Mouse (Mus musculus) E14TG2a.4 (cell line): ENCODE results near the gene Sik1.

ENCODE experiments used
- H3K27me3 ChIP-seq: 2 replicates; pipeline ENCODE4 v1.6.1; 2014; ENCODE audit warnings: low read length, control low read depth; ENCODE audit not compliant: insufficient read depth
- H3K36me3 ChIP-seq: 2 replicates; pipeline ENCODE4 v1.6.1; 2014; ENCODE audit warnings: low read length, control low read depth; ENCODE audit not compliant: insufficient read depth
- H3K4me1 ChIP-seq: replicated peaks from 2 replicates; pipeline ENCODE4 v1.6.1; 2014; ENCODE audit warnings: low read depth, low read length, control low read depth
- H3K4me3 ChIP-seq: replicated peaks from 2 replicates; pipeline ENCODE4 v1.5.1; 2014; ENCODE audit warnings: mild to moderate bottlenecking, low read length
- H3K9me3 ChIP-seq: 2 replicates; pipeline ENCODE4 v1.6.1; 2014; ENCODE audit warnings: low read length, control low read depth
- CTCF ChIP-seq: conservative IDR thresholded peaks from 2 replicates; pipeline ENCODE4 v1.5.1; 2014; ENCODE audit warnings: low read length
- NANOG ChIP-seq: IDR thresholded peaks from 2 replicates; pipeline ENCODE4 v1.6.1; 2014; ENCODE audit warnings: borderline replicate concordance, low read length, mixed read lengths
- POU5F1 ChIP-seq: IDR thresholded peaks from 2 replicates; pipeline ENCODE4 v1.6.1; 2014; ENCODE audit warnings: low read length, borderline replicate concordance

Gene Sik1

DNA sequence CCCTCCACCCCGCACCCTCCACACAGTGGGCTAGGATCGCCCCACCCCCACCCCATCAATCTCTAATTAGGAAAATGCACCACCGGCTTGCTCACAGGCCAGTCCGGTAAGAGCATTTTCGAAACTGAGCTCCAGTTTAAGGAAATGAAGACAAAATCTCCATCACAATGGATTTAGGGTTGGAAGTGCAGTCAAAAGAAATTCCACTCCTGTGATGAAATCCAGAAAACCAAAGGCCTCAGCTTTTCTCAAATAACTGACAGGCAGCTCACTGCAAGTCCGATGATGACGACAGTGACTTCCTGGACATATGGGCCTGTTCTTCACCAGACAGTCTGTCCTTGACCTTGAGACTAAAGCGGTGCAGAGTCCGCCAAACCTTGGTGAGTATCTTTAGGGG is 36.2 kb downstream of the Sik1 start:
- TF ChIP-seq POU5F1 (no peak), CTCF (no peak), NANOG (no peak; the same call in 1 of the 2 replicates)
- H3K4me1 ChIP-seq: peaks cover 83% of the 10 kb centered on the region
- H3K4me3 ChIP-seq: peak overlapping the region; percentile 67
- no peaks in the 10 kb centered on the region for H3K9me3 ChIP-seq
- peaks cover 17% of the 10 kb centered on the region for H3K36me3 ChIP-seq
- no peaks in the 10 kb centered on the region for H3K27me3 ChIP-seq

DNA sequence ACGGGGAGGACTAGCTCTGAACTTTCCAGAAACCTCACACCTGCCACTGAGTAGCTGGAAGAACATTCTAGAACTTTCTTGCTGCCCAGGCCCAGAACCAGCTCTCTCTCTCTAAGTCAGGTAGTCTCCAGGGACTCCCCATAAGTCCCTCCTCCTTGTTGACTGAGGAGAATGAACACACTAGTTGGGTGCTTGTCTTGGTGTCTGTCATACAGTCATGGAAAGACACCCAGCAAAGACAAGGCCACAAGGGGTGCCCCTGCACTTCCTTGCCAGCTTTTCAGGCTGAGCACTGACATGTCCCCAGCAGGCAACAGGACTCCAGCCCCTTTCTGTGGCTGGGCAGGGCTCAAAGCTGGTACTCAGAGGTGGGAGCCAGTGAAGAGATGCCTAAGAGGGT is 37.8 kb downstream of the Sik1 start:
- Histone ChIP-seq H3K36me3 (peaks cover 3% of the 10 kb centered on the region; the same call in 1 of the 2 replicates), H3K27me3 (no peaks in the 10 kb centered on the region), H3K9me3 (no peaks in the 10 kb centered on the region), H3K4me1 (peaks cover 86% of the 10 kb centered on the region), H3K4me3 (no peak overlapping the region)
- TF ChIP-seq POU5F1 (no peak), CTCF (no peak), NANOG (no peak)

DNA sequence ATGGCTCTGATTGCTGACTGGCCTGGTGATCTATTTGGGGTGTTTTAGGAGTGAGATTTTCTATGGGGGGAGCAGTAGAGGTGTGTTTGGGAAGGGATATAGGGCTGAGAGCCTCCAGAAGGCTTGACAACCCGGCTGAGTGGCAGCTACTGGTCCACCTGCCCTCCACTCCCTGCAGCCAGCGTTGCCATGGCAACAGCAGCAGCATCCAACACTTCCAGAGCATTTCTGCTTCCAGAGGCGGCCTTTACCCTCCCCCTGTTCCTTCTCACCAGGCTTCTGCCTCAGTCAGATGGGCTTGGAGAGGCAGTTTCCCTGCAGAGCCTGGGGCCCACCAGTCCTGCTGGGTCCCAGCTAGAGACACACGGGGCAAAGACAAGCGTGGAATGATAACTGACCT is 38.4 kb downstream of the Sik1 start:
- no peak for TF ChIP-seq NANOG
- TF ChIP-seq POU5F1: no peak
- TF ChIP-seq CTCF: no peak

DNA sequence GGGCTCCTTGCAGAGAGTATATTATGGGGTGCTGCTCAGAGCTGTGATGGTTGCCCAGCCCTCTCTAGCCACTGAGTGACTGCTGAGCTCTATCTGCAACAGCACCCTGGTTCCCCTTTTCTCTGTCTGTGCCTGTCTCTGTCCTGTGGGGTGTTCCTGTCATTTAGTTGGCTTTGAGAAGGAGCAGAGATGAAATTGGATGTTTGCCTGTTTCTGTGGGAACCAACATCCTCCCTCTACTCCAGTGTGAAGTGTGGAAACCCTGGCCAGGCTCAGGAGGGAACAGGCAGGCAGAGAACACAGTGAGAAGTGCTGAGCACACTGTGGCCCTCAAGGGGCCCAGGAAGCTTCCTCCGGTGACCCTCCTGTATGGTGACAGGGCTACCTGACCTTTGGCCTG is 40.8 kb downstream of the Sik1 start:
- TF ChIP-seq POU5F1 (no peak), NANOG (no peak), CTCF (no peak)
- H3K4me1 ChIP-seq: peaks cover 85% of the 10 kb centered on the region
- no peaks in the 10 kb centered on the region for H3K36me3 ChIP-seq
- no peak overlapping the region for H3K4me3 ChIP-seq
- no peaks in the 10 kb centered on the region for H3K9me3 ChIP-seq
- no peaks in the 10 kb centered on the region for H3K27me3 ChIP-seq

More for the DNA sequence above, 38.4 kb downstream of the Sik1 start:
- Histone ChIP-seq H3K9me3 (no peaks in the 10 kb centered on the region), H3K4me1 (peaks cover 89% of the 10 kb centered on the region), H3K4me3 (no peak overlapping the region), H3K36me3 (peaks cover 3% of the 10 kb centered on the region; the same call in 1 of the 2 replicates), H3K27me3 (no peaks in the 10 kb centered on the region)

DNA sequence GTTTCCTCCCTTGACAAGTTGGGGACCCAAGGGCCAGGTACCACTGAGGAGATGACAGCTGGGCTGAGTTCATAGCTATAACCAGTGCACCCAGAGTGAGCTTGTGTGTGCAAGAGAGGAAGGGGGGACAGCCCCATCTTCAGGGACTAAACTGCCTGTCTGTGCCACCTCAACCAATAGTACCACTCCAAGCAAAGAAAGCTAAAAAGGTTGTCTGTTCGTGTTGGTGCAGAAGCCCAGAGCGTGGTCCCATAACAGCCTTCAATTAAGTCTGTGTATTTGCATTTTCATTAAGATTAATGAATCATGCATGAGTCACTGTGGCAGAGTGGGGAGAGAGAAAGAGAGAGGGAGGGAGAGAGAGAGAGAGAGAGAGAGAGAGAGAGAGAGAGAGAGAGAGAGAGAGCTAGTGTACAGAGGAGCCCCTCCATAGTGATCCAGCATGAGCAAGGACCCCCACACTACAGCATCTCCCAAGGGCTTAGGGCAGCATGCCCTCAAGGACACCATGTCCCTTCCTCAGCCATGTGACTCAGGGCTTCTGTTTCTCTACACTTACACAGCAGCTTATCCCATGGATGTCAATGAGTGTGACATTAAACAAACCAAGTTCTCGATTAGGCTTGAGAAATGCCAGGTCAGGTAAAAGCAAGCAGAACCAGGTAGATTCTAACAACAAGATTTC is 41.5 kb downstream of the Sik1 start:
- Histone ChIP-seq H3K4me1 (peaks cover 86% of the 10 kb centered on the region), H3K27me3 (no peaks in the 10 kb centered on the region), H3K4me3 (no peak overlapping the region), H3K36me3 (no peaks in the 10 kb centered on the region), H3K9me3 (no peaks in the 10 kb centered on the region)
- TF ChIP-seq CTCF (no peak), NANOG (no peak), POU5F1 (no peak)

DNA sequence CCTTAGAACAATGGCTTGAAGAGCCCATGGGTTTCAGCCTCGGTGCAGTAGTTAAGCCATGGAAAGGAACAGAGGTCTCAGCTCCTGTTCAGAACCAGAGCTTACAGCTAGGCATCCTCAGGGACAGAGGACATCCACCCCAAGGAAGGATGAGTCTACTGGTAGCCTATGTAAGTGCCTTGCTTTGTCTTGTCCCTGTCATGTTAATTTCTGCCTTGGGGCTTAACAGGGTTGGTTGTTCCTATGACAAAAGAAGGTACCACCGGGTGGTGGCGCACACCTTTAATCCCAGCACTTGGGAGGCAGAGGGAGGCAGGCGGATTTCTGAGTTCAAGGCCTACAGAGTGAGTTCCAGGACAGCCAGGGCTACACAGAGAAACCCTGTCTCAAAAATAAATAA is 44.3 kb downstream of the Sik1 start:
- Histone ChIP-seq H3K4me1 (peaks cover 85% of the 10 kb centered on the region), H3K27me3 (no peaks in the 10 kb centered on the region), H3K4me3 (peak overlapping the region; percentile 52), H3K9me3 (no peaks in the 10 kb centered on the region), H3K36me3 (no peaks in the 10 kb centered on the region)
- peak; percentile 62; the same call in 1 of the 2 replicates for TF ChIP-seq NANOG
- no peak for TF ChIP-seq CTCF

DNA sequence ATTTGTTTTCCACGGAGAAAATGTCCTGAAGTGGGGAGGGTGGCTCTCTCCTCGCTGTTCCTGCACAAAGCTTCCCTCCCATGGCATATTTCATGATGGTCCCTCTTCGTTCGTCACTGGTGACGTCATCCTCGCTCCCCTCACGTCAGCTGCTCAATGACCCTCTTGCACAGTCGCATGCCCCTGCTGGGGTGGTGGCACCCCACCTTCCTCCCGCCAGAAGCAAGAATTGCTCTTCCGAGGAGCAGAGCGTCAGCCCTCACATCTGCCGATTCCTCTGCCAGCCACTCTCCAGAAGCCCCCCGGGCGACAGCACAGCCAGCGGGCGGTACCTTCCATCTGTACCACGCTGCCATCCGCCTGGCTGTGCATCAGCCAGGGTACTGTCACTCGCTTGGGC is 45.7 kb downstream of the Sik1 start:
- no peaks in the 10 kb centered on the region for H3K27me3 ChIP-seq
- H3K36me3 ChIP-seq: no peaks in the 10 kb centered on the region
- TF ChIP-seq CTCF (no peak), POU5F1 (no peak), NANOG (no peak)
- H3K9me3 ChIP-seq: no peaks in the 10 kb centered on the region
- peaks cover 87% of the 10 kb centered on the region for H3K4me1 ChIP-seq
- peak overlapping the region; percentile 52 for H3K4me3 ChIP-seq

DNA sequence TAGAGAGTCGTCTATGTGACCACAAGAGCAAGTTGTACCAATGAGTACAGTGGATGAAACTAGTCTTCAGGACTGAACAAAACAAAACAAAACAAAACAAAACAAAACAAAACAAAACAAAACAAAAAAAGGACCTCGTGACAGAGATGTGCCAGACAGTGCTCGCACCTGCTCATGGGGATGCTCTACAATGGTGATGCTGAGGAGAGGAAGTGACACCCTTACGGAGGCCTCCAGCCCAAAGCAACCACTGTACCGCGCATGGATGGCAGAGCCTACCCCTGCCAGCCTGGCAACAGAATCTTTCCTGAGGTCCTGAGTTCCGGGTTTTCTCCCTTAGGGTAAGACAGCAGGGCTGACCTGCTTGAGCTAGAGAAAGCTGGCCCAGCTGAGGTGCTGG is 46.5 kb downstream of the Sik1 start:
- TF ChIP-seq CTCF: no peak
- TF ChIP-seq NANOG: no peak
- no peak for TF ChIP-seq POU5F1
- H3K36me3 ChIP-seq: peaks cover 2% of the 10 kb centered on the region
- H3K27me3 ChIP-seq: no peaks in the 10 kb centered on the region
- peaks cover 87% of the 10 kb centered on the region for H3K4me1 ChIP-seq
- no peaks in the 10 kb centered on the region for H3K9me3 ChIP-seq
- H3K4me3 ChIP-seq: peak overlapping the region; percentile 52; the same call in 1 of the 2 replicates
